ENCODE assay signal across 8 mouse cellular contexts in the genomic region with DNA sequence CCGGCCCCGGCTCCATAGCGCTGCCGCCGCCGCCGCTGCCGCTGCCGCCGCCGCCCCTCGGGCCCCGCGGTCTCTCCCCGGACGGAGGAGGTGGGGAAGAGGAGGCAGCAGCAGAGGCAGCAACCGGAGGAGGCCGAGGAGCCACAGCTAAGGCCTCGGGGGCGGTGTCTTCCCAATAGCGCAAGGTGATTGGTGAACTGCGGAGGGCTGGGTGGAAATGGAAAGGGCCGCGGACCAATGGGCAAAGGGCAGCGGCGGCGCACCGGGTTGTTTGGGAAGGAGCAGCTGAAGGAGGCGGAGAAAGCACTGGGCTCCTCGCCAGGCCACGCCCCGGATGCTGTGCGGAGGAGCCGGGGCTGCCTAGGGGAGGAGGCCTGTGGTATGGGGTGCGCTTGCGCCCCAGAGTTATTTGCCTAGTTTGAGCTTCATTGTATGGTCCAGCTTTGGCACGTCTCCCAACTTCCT. TPM values are rescaled to one million over a fixed set of nuclear protein-coding genes. Genes with fewer than 3 reads are reported as not detected.
DNase-seq lines count a peak whose midpoint lies in the region; ATAC-seq lines count a peak whose summit lies in the region.

Bmt2 (minus strand) TSS at position 149 of the 465 bp plus-strand sequence.

- H3K27ac ChIP-seq in intestine, embryonic 14.5 days (ENCODE audit: low read depth): peak within 1 kb of the TSS; percentile 91

- H3K27me3 ChIP-seq in intestine, embryonic 14.5 days (replicated peaks; ENCODE audit: control insufficient read depth, insufficient read depth, low read length): no peaks in the 10 kb centered on the region

- no peaks in the 10 kb centered on the region for H3K36me3 ChIP-seq in intestine, embryonic 14.5 days (ENCODE audit: control insufficient read depth, insufficient read depth, low read length)

- under 1% methylated on average over 37 of the region's 37 CpGs for WGBS in intestine, embryonic 14.5 days

- peak within 1 kb of the TSS; percentile 91 for H3K9ac ChIP-seq in intestine, embryonic 14.5 days (ENCODE audit: low read length)

- H3K4me3 ChIP-seq in intestine, embryonic 14.5 days (ENCODE audit: low read depth, low read length): peak within 1 kb of the TSS; percentile 84

- intact Hi-C loops in left cerebral cortex, postnatal 14 days (cut with DNase I): loop anchor here (5.0 kb wide), 2 partner anchors 71 to 159 kb away; partner anchors contain the start of genes Gpr85 and Tmem168

- peak; percentile 99 for ATAC-seq in intestine, embryonic 14.5 days (replicated peaks; ENCODE audit: low FRiP score, low TSS enrichment, low read depth)

- peaks cover 16% of the 10 kb centered on the region for H3K4me1 ChIP-seq in intestine, embryonic 14.5 days (replicated peaks; ENCODE audit: control insufficient read depth, insufficient read depth, low read length)

- H3K4me2 ChIP-seq in intestine, embryonic 14.5 days (ENCODE audit: low read length): peak within 1 kb of the TSS; percentile 82

- peak; percentile 99 for DNase-seq in adrenal gland, adult 18-20 months (ENCODE audit: low spot score in 2 of 2)
- DNase-seq in embryo, embryonic 11 days: peak; percentile 98
- peak; percentile 99 for DNase-seq in gastrocnemius, postnatal 25 days
- peak; percentile 97 for DNase-seq in intestine, embryonic 14.5 days (ENCODE audit: low spot score)
- DNase-seq in left cerebral cortex, postnatal 14 days (ENCODE audit: low spot score in 2 of 2): peak; percentile 99
- peak; percentile 98 for DNase-seq in mesoderm, embryonic 11.5 days (ENCODE audit: low read depth, low spot score)
- DNase-seq in right cerebral cortex, postnatal 36 days (ENCODE audit: low spot score in 2 of 2): peak; percentile 98 to 99
- peak; percentile 99 for DNase-seq in yolk sac, embryonic 10.5 days (ENCODE audit: low spot score)

- H3K9me3 ChIP-seq in intestine, embryonic 14.5 days (ENCODE audit: control insufficient read depth, low read length): no peaks in the 10 kb centered on the region

RNA-seq across cellular contexts. Expression of gene Bmt2, which starts in this region (rescaled TPM):
- total RNA-seq in adrenal gland, adult 18-20 months (2021): 10 to 100 TPM; 10.8 to 11.3 TPM
- 1 to 10 TPM; 7.9 to 9.1 TPM for total RNA-seq in gastrocnemius, postnatal 25 days (2021)
- 18.2 and 19.6 TPM in 2 replicates for polyA plus RNA-seq in intestine, embryonic 14.5 days (2014; fragmentation: Nextera tagmentation; extraction: Ambion mirVana)
- 10 to 100 TPM; 25.7 to 27.9 TPM for total RNA-seq in left cerebral cortex, postnatal 14 days (2021)

Comparison
In these comparisons a context has a peak if more than half of its experiments do, and no peak if none do; other contexts are left out.
1. Peak in every context shown above with its lines: DNase-seq, ATAC-seq, H3K4me3 ChIP-seq and H3K27ac ChIP-seq.